In the genomic region with DNA sequence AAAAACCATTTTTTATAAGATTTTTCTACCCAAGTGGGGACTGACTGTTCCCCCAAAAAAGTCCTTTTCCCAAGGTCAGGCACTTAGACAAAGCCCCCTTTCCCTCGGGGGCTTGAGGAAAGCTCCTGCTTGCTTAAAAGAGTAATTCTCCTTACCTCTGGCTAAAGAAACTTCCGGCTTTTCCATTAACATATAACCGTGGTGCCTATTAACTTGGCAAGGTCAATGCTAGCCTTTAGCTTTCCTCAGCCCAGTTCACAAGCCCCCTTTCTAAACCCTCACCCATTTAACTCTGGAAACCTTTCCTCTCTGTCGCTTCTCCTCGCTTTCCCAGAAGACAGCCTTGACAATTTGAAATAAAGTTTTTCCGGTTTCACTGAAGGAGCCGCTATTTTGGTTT, we compare ENCODE assay signal across 11 mouse cellular contexts. TPM values are rescaled to one million over a fixed set of nuclear protein-coding genes. Genes with fewer than 3 reads are reported as not detected.
DNase-seq lines count a peak whose midpoint lies in the region; ATAC-seq lines count a peak whose summit lies in the region.
"Had no signal": no experiment of that assay in that cellular context is flagged by ENCODE, and none has a peak within 500 bp of the region (broad histone marks: within the 10 kb centered on the region; RNA-seq: fewer than 3 reads in every experiment).

No protein-coding gene starts in this region.

- 46% methylated on average over 7 of the region's 7 CpGs for WGBS in heart, embryonic 11.5 days (ENCODE audit: insufficient replicate concordance)
- 36% methylated on average over 7 of the region's 7 CpGs for WGBS in limb, embryonic 12.5 days
- 51% methylated on average over 7 of the region's 7 CpGs for WGBS in limb, embryonic 10.5 days
- 28% methylated on average over 7 of the region's 7 CpGs for WGBS in embryonic facial prominence, embryonic 14.5 days
- 50% methylated on average over 7 of the region's 7 CpGs for WGBS in midbrain, embryonic 15.5 days

- no peak for ATAC-seq in heart, embryonic 11.5 days (replicated peaks; ENCODE audit: insufficient number of reproducible peaks, low FRiP score, low TSS enrichment)
- ATAC-seq in limb, embryonic 12.5 days (ENCODE audit: insufficient number of reproducible peaks, insufficient read depth, low FRiP score, low TSS enrichment, low read depth): no peak
- ATAC-seq in embryonic facial prominence, embryonic 14.5 days (ENCODE audit: low read depth): no peak
- 0 out of 2 replicates have a peak, but pooled peaks have one; percentile 9 for ATAC-seq in midbrain, embryonic 15.5 days (replicated peaks)

- H3K4me2 ChIP-seq in heart, embryonic 11.5 days: peak overlapping the region; percentile 29
- H3K4me2 ChIP-seq in limb, embryonic 12.5 days: peak overlapping the region; percentile 33; the same call in 1 of the 2 replicates
- no peak overlapping the region for H3K4me2 ChIP-seq in embryonic facial prominence, embryonic 14.5 days (ENCODE audit: low read depth, low read length)
- peak overlapping the region; percentile 36; the same call in 1 of the 2 replicates for H3K4me2 ChIP-seq in midbrain, embryonic 15.5 days

- H3K27ac ChIP-seq in heart, embryonic 11.5 days (ENCODE audit: low read depth, low read length): no peak overlapping the region
- H3K27ac ChIP-seq in limb, embryonic 12.5 days: no peak overlapping the region
- H3K27ac ChIP-seq in limb, embryonic 10.5 days: no peak overlapping the region
- H3K27ac ChIP-seq in embryonic facial prominence, embryonic 14.5 days (replicated peaks; ENCODE audit: low read depth, low read length): peak overlapping the region; percentile 4; the same call in 1 of the 2 replicates
- peak overlapping the region; percentile 69; the same call in 1 of the 2 replicates for H3K27ac ChIP-seq in midbrain, embryonic 15.5 days
- H3K27ac ChIP-seq: stomach, postnatal 0 days had no signal

- H3K27me3 ChIP-seq in heart, embryonic 11.5 days (ENCODE audit: control insufficient read depth, insufficient read depth, low read length): no peaks in the 10 kb centered on the region
- H3K27me3 ChIP-seq in limb, embryonic 12.5 days: no peaks in the 10 kb centered on the region
- no peaks in the 10 kb centered on the region for H3K27me3 ChIP-seq in limb, embryonic 10.5 days (ENCODE audit: low read depth, poor library complexity, severe bottlenecking)
- H3K27me3 ChIP-seq in embryonic facial prominence, embryonic 14.5 days (replicated peaks; ENCODE audit: control insufficient read depth, insufficient read depth, low read length): no peaks in the 10 kb centered on the region
- H3K27me3 ChIP-seq in midbrain, embryonic 15.5 days (replicated peaks): no peaks in the 10 kb centered on the region

- no peak overlapping the region for H3K4me3 ChIP-seq in heart, embryonic 11.5 days (ENCODE audit: low read depth, low read length)
- no peak overlapping the region for H3K4me3 ChIP-seq in limb, embryonic 12.5 days (replicated peaks)
- no peak overlapping the region for H3K4me3 ChIP-seq in limb, embryonic 10.5 days
- H3K4me3 ChIP-seq in embryonic facial prominence, embryonic 14.5 days (ENCODE audit: low read depth, low read length): no peak overlapping the region
- no peak overlapping the region for H3K4me3 ChIP-seq in midbrain, embryonic 15.5 days

- no peak overlapping the region for H3K9ac ChIP-seq in heart, embryonic 11.5 days (ENCODE audit: low read depth, low read length)
- H3K9ac ChIP-seq in limb, embryonic 12.5 days (replicated peaks): no peak overlapping the region
- no peak overlapping the region for H3K9ac ChIP-seq in embryonic facial prominence, embryonic 14.5 days (ENCODE audit: low read depth, low read length)
- no peak overlapping the region for H3K9ac ChIP-seq in midbrain, embryonic 15.5 days

- H3K4me1 ChIP-seq in heart, embryonic 11.5 days (ENCODE audit: control insufficient read depth, insufficient read depth, low read length): no peaks in the 10 kb centered on the region
- H3K4me1 ChIP-seq in limb, embryonic 12.5 days (replicated peaks): peaks cover 13% of the 10 kb centered on the region
- peaks cover 13% of the 10 kb centered on the region for H3K4me1 ChIP-seq in limb, embryonic 10.5 days
- H3K4me1 ChIP-seq in embryonic facial prominence, embryonic 14.5 days (ENCODE audit: control insufficient read depth, insufficient read depth, low read length): no peaks in the 10 kb centered on the region
- peaks cover 14% of the 10 kb centered on the region for H3K4me1 ChIP-seq in midbrain, embryonic 15.5 days

- H3K9me3 ChIP-seq in heart, embryonic 11.5 days (replicated peaks; ENCODE audit: control insufficient read depth, low read length): no peaks in the 10 kb centered on the region
- no peaks in the 10 kb centered on the region for H3K9me3 ChIP-seq in limb, embryonic 12.5 days
- no peaks in the 10 kb centered on the region for H3K9me3 ChIP-seq in limb, embryonic 10.5 days (replicated peaks)
- no peaks in the 10 kb centered on the region for H3K9me3 ChIP-seq in embryonic facial prominence, embryonic 14.5 days (ENCODE audit: control insufficient read depth, low read length)
- no peaks in the 10 kb centered on the region for H3K9me3 ChIP-seq in midbrain, embryonic 15.5 days

- no peak for DNase-seq in heart, adult 9 months (ENCODE audit: low spot score in 2 of 2)
- no peak for DNase-seq in limb, embryonic 10.5 days (ENCODE audit: low spot score)
- DNase-seq in embryonic facial prominence, embryonic 14.5 days (ENCODE audit: low spot score): peak; percentile 7
- no peak for DNase-seq in adrenal gland, postnatal 25 days
- no peak for DNase-seq in cerebellum, postnatal 10 days
- DNase-seq: lung, adult 18-20 months had no signal

- H3K36me3 ChIP-seq in heart, embryonic 11.5 days (ENCODE audit: control insufficient read depth, insufficient read depth, low read length): no peaks in the 10 kb centered on the region
- no peaks in the 10 kb centered on the region for H3K36me3 ChIP-seq in limb, embryonic 12.5 days
- H3K36me3 ChIP-seq in limb, embryonic 10.5 days: no peaks in the 10 kb centered on the region
- H3K36me3 ChIP-seq in embryonic facial prominence, embryonic 14.5 days (ENCODE audit: control insufficient read depth, insufficient read depth, low read length): no peaks in the 10 kb centered on the region
- H3K36me3 ChIP-seq in midbrain, embryonic 15.5 days (replicated peaks): no peaks in the 10 kb centered on the region

RNA-seq across cellular contexts. Expression of a gene that starts 29.7 kb away (rescaled TPM):
- polyA plus RNA-seq in heart, embryonic 11.5 days (2014; fragmentation: Nextera tagmentation; extraction: Ambion mirVana): 0.13 and 0.16 TPM in 2 replicates
- 0.06 and 0.10 TPM in 2 replicates for polyA plus RNA-seq in limb, embryonic 12.5 days (2016; fragmentation: Nextera tagmentation; extraction: Ambion mirVana)
- polyA plus RNA-seq in limb, embryonic 10.5 days (2016; fragmentation: Nextera tagmentation; extraction: Ambion mirVana): 0.05 TPM in 1 of 2 replicates, not detected in the other
- polyA plus RNA-seq in embryonic facial prominence, embryonic 14.5 days (2014; fragmentation: Nextera tagmentation; extraction: Ambion mirVana): 0.11 and 0.16 TPM in 2 replicates
- polyA plus RNA-seq in midbrain, embryonic 15.5 days (2015; fragmentation: Nextera tagmentation; extraction: Ambion mirVana): 0.18 TPM in 1 of 2 replicates, not detected in the other
- total RNA-seq in adrenal gland, postnatal 25 days (2021): 0.21 TPM in 1 of 2 replicates, not detected in the other
- total RNA-seq: common myeloid progenitor, adult 5-6 weeks had no signal
- polyA plus RNA-seq: stomach, postnatal 0 days had no signal

Comparison
In these comparisons a context has a peak if more than half of its experiments do, and no peak if none do; other contexts are left out.
1. H3K27ac ChIP-seq: peak in embryonic facial prominence, embryonic 14.5 days (single experiment) and midbrain, embryonic 15.5 days (single experiment); none in heart, embryonic 11.5 days (single experiment), limb, embryonic 12.5 days (single experiment) and limb, embryonic 10.5 days (single experiment).